ENCODE assay signal across 34 mouse cellular contexts in genomic region chr16:85587573-85588226, GRCm38 (mm10).
"Had no signal": no experiment of that assay in that cellular context is flagged by ENCODE, and none has a peak within 500 bp of the region (broad histone marks: within the 10 kb centered on the region; RNA-seq: fewer than 3 reads in every experiment).

No protein-coding gene starts in this region.

- H3K4me2 ChIP-seq: heart, embryonic 11.5 days; heart, embryonic 12.5 days; heart, embryonic 13.5 days; heart, embryonic 15.5 days; hindbrain, embryonic 12.5 days; hindbrain, embryonic 13.5 days; hindbrain, embryonic 15.5 days; intestine, embryonic 15.5 days; kidney, embryonic 15.5 days had no signal

- H3K9ac ChIP-seq: heart, embryonic 12.5 days; heart, embryonic 13.5 days; heart, embryonic 15.5 days; hindbrain, embryonic 12.5 days; hindbrain, embryonic 13.5 days; hindbrain, embryonic 15.5 days; intestine, embryonic 15.5 days; kidney, embryonic 15.5 days had no signal

- H3K27me3 ChIP-seq: heart, embryonic 12.5 days; heart, embryonic 13.5 days; heart, embryonic 15.5 days; hindbrain, embryonic 12.5 days; hindbrain, embryonic 13.5 days; hindbrain, embryonic 15.5 days; intestine, embryonic 15.5 days; kidney, embryonic 15.5 days had no signal

- ATAC-seq: hindbrain, embryonic 16.5 days; inflammation-experienced regulatory T-cells, adult 6 months; intestine, embryonic 15.5 days; intestine, embryonic 16.5 days; intestine, postnatal 0 days had no signal

- H3K4me3 ChIP-seq: heart, adult 2 months; heart, embryonic 10.5 days; heart, embryonic 12.5 days; heart, embryonic 13.5 days; heart, embryonic 15.5 days; hindbrain, embryonic 10.5 days; hindbrain, embryonic 12.5 days; hindbrain, embryonic 13.5 days; hindbrain, embryonic 15.5 days; intestine, embryonic 15.5 days; kidney, embryonic 15.5 days; layer of hippocampus, adult 2 months had no signal

- H3K36me3 ChIP-seq: heart, embryonic 10.5 days; heart, embryonic 12.5 days; heart, embryonic 13.5 days; heart, embryonic 15.5 days; hindbrain, embryonic 10.5 days; hindbrain, embryonic 12.5 days; hindbrain, embryonic 13.5 days; hindbrain, embryonic 15.5 days; intestine, embryonic 15.5 days; kidney, embryonic 15.5 days had no signal

- H3K4me1 ChIP-seq: heart, embryonic 10.5 days; heart, embryonic 12.5 days; heart, embryonic 13.5 days; heart, embryonic 15.5 days; hindbrain, embryonic 10.5 days; hindbrain, embryonic 12.5 days; intestine, embryonic 15.5 days; kidney, embryonic 15.5 days had no signal

- DNase-seq: heart, adult 2 months; heart, postnatal 10 days; heart, postnatal 14 days; heart, postnatal 36 days; heart, postnatal 4 days; kidney, adult 11 months; kidney, adult 18-20 months; kidney, adult 2 months; kidney, adult 8-10 months; kidney, adult 9 months; kidney, postnatal 10 days; kidney, postnatal 14 days; kidney, postnatal 25 days; kidney, postnatal 36 days; kidney, postnatal 4 days; layer of hippocampus, adult 9-11 months; layer of hippocampus, postnatal 36 days had no signal

- H3K9me3 ChIP-seq: heart, embryonic 10.5 days; heart, embryonic 13.5 days; heart, embryonic 15.5 days; hindbrain, embryonic 10.5 days; hindbrain, embryonic 12.5 days; hindbrain, embryonic 13.5 days; hindbrain, embryonic 15.5 days; intestine, embryonic 15.5 days; kidney, embryonic 15.5 days had no signal

- H3K27ac ChIP-seq: heart, adult 2 months; heart, embryonic 10.5 days; heart, embryonic 13.5 days; heart, embryonic 15.5 days; hindbrain, embryonic 10.5 days; hindbrain, embryonic 12.5 days; hindbrain, embryonic 13.5 days; hindbrain, embryonic 15.5 days; intestine, embryonic 15.5 days; kidney, embryonic 15.5 days; kidney, postnatal 0 days; layer of hippocampus, adult 2 months had no signal
